Mouse (Mus musculus) liver, embryonic 13.5 days (tissue): ENCODE data around the gene Myh9. TPM values are rescaled to one million over a fixed set of nuclear protein-coding genes. Genes with fewer than 3 reads are reported as not detected.

ENCODE experiments used
- ATAC-seq: fragments of 200-750 bp; cut with Nextera tagmentation; 2 replicates; pipeline ENCODE4 v1.8.0; 2017; ENCODE audit warnings: low read depth, mild to moderate bottlenecking, moderate number of reproducible peaks, moderate library complexity
- DNase-seq: peaks from one replicate; pipeline ENCODE4 v3.0.0; 2022
- H3K27ac ChIP-seq: fragments of 300-500 bp; sonication (generic); 2 replicates; pipeline ENCODE4 v1.5.1; 2015; ENCODE audit warnings: moderate library complexity, mild to moderate bottlenecking, inconsistent platforms
- H3K27me3 ChIP-seq: fragments of 300-500 bp; sonication (generic); 2 replicates; pipeline ENCODE4 v1.6.1; 2015; ENCODE audit warnings: mild to moderate bottlenecking, inconsistent platforms
- H3K36me3 ChIP-seq: fragments of 300-500 bp; sonication (generic); 2 replicates; pipeline ENCODE4 v1.6.1; 2015; ENCODE audit warnings: mild to moderate bottlenecking, inconsistent platforms
- H3K4me1 ChIP-seq: fragments of 300-500 bp; sonication (generic); replicated peaks from 2 replicates; pipeline ENCODE4 v1.6.1; 2015; ENCODE audit warnings: inconsistent platforms
- H3K4me2 ChIP-seq: fragments of 300-500 bp; sonication (generic); 2 replicates; pipeline ENCODE4 v1.6.1; 2015; ENCODE audit warnings: inconsistent platforms, mild to moderate bottlenecking, moderate library complexity
- H3K4me3 ChIP-seq: fragments of 300-500 bp; sonication (generic); replicated peaks from 2 replicates; pipeline ENCODE4 v1.5.1; 2015; ENCODE audit warnings: mild to moderate bottlenecking, inconsistent platforms
- H3K9ac ChIP-seq: fragments of 300-500 bp; sonication (generic); 2 replicates; pipeline ENCODE4 v1.6.1; 2015; ENCODE audit warnings: mild to moderate bottlenecking, inconsistent platforms
- H3K9me3 ChIP-seq: fragments of 300-500 bp; sonication (generic); replicated peaks from 2 replicates; pipeline ENCODE4 v1.6.1; 2016; ENCODE audit warnings: inconsistent platforms
- WGBS: fragments of 180-500 bp; shearing (Covaris S2); methylation state at CpG from one replicate; pipeline ENCODE4 v1.1.7; 2015; ENCODE audit not compliant: insufficient replicate concordance; 5-methylcytosine and 5-hydroxymethylcytosine counted together
- polyA plus RNA-seq: library from polyadenylated mRNA; unstranded; fragments of >200 nt; fragmentation: Nextera tagmentation; extraction: Ambion mirVana; gene quantifications from 2 replicates; pipeline ENCODE4 v1.2.1, GENCODE M21; 2015

The Myh9 gene
- polyA plus RNA-seq, 1 experiment from 2014 or later = 18.3 TPM

DNA sequence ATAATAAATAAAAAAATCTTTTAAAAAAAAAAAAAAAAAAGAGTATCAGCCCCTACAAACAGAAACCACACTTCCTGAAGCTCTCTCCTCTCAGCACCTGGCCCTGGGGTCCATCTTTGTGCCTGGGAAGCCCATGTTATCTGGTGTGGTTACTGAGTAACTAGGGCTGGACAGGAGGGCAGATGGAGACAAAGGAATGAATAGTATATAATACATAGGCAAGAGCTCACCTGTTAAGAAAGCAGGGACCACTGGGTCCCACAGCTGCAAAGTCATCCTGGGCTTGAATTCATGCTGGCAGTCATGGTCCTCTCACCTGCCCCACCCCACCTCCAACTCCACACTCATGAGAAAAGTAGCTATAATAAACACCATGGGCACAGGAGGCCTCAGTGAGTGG is 8.9 kb downstream of the Myh9 start:
- Histone ChIP-seq H3K36me3 (peaks cover 33% of the 10 kb centered on the region), H3K27ac (0 out of 2 replicates have a peak overlapping the region, but pooled peaks have one; percentile 63), H3K4me2 (0 out of 2 replicates have a peak overlapping the region, but pooled peaks have one; percentile 10), H3K4me3 (no peak overlapping the region), H3K9me3 (no peaks in the 10 kb centered on the region), H3K9ac (peak overlapping the region; percentile 3; the same call in 1 of the 2 replicates), H3K27me3 (no peaks in the 10 kb centered on the region), H3K4me1 (peaks cover 97% of the 10 kb centered on the region)
- DNase-seq = no peak
- ATAC-seq = 0 out of 2 replicates have a peak, but pooled peaks have one; percentile 19

DNA sequence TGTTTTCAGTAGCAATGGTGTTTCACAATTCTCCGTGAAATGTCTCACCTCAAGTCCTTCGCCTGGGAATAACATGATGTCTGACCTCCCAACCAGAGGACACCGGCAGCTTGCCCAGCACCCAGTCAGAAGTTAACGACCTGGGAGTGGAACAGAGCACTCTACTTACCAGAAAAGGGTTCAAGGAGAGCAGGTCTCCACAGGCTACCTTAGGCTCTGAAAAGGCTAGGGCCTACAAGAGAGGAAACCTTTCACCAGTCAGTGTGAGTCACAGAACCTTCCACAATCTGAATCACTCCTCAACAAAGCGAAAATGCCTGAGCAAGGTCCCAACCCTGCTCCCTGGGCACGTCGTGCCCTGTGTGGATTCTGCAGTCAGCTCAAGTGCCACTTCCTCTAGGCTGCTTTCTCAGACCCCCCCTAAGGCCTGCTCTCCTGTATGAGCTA is 9.5 kb downstream of the Myh9 start:
- Histone ChIP-seq H3K9ac (no peak overlapping the region), H3K4me3 (no peak overlapping the region), H3K27ac (peak overlapping the region; percentile 69), H3K4me2 (peak overlapping the region; percentile 10; the same call in 1 of the 2 replicates), H3K36me3 (peaks cover 33% of the 10 kb centered on the region), H3K9me3 (no peaks in the 10 kb centered on the region), H3K4me1 (peaks cover 97% of the 10 kb centered on the region), H3K27me3 (no peaks in the 10 kb centered on the region)
- WGBS = 70% methylated on average over 7 of the region's 7 CpGs
- no peak for DNase-seq
- no peak for ATAC-seq

DNA sequence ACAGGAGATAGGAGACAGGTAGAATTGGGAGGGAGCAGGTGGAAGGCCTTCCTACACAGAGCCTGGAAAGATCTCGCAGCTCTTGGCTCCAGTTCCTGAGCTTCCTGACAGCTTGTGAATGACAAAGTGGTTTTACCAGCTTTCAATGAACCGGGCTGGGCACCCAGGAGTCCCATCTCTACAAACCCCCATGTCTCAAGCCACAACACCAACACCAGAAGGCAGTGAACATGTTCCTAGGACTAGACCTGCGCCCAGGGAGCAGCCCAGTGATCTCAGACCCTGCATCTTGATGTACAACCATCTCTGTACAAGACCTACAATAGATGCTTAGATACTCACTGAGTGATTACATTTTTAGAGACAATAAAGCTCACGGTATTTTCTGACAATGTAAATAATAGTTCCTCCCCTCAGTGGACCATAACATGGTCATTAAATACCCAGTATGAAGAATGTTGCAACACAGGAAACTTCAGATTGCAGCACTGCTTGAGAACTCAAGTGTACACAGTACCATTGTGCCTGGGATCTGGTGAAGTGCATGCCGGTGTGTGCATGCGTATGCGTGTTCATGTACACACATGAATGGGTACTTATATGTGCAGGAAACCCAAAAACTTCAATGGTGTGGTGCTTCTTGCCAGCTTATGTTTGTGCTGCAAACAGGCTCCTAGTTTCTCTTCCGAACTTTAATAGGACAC is 10.1 kb downstream of the Myh9 start:
- H3K4me1 ChIP-seq = peaks cover 97% of the 10 kb centered on the region
- H3K4me2 ChIP-seq = peak overlapping the region; percentile 10; the same call in 1 of the 2 replicates
- peak overlapping the region; percentile 40 for H3K27ac ChIP-seq
- H3K27me3 ChIP-seq = no peaks in the 10 kb centered on the region
- ATAC-seq (no peak), DNase-seq (no peak)
- H3K9ac ChIP-seq = peak overlapping the region; percentile 12; the same call in 1 of the 2 replicates
- WGBS = 72% methylated on average over 8 of the region's 8 CpGs
- no peak overlapping the region for H3K4me3 ChIP-seq
- H3K36me3 ChIP-seq = peaks cover 36% of the 10 kb centered on the region
- no peaks in the 10 kb centered on the region for H3K9me3 ChIP-seq

DNA sequence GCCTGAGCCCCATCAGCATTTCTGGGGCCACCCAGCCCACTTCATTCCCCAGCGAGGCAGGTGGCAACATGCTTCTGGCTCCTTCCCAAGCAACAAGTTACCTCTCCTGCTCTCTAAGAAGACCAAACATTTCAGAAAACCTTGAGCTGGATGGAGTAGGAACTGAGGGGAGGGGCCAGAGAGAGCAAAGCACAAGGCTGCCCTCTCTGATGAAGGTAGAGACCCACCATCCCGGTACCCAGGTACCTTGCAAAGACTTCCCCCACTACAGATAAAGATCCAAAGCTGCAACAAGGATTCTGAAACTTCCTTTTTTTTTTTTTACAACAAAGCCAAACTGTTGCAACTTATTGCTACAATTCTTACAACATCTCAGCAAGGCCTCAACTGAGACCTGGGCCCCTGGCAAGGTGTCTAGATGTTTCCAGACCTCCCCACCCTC is 10.8 kb downstream of the Myh9 start:
- Histone ChIP-seq H3K4me3 (no peak overlapping the region), H3K27ac (0 out of 2 replicates have a peak overlapping the region, but pooled peaks have one; percentile 40), H3K36me3 (peaks cover 37% of the 10 kb centered on the region), H3K9ac (no peak overlapping the region), H3K9me3 (no peaks in the 10 kb centered on the region), H3K27me3 (no peaks in the 10 kb centered on the region), H3K4me2 (no peak overlapping the region), H3K4me1 (peaks cover 96% of the 10 kb centered on the region)
- ATAC-seq = no peak
- DNase-seq = no peak
- 49% methylated on average over 2 of the region's 2 CpGs for WGBS

- H3K4me2 ChIP-seq = no peak overlapping the region
- no peak for DNase-seq
- H3K9me3 ChIP-seq = no peaks in the 10 kb centered on the region
- no peak overlapping the region for H3K4me3 ChIP-seq
- H3K9ac ChIP-seq = no peak overlapping the region
- H3K36me3 ChIP-seq = peaks cover 37% of the 10 kb centered on the region
- H3K4me1 ChIP-seq = peaks cover 96% of the 10 kb centered on the region
- no peaks in the 10 kb centered on the region for H3K27me3 ChIP-seq
- H3K27ac ChIP-seq = 0 out of 2 replicates have a peak overlapping the region, but pooled peaks have one; percentile 19
- 45% methylated on average over 5 of the region's 5 CpGs for WGBS
- no peak for ATAC-seq
Observed at GRCm38 (mm10) chr15:77830481-77831137, 11.4 kb downstream of the Myh9 start.

DNA sequence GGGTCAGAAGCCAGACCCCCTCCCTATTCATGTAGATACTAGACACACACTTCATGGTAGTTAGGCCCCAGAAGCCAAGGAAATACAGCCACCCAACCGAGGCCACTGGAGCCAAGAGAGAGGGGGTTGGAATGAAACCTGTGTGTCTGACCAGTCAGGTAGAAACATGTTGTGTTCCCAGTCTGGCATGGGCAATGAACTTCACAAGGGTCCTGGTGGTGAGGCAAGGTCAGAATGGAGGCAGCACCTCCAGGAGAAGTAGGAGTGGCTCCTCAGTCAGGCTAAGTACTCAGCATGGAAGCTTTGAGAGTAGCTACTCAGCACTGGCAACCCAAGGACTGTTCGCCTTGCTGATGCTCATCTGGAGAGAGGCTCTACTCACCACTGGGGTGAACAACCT is 12.4 kb downstream of the Myh9 start:
- no peak for DNase-seq
- WGBS = 73% methylated on average over 2 of the region's 2 CpGs
- no peak overlapping the region for H3K4me3 ChIP-seq
- no peak overlapping the region for H3K9ac ChIP-seq
- H3K36me3 ChIP-seq = peaks cover 37% of the 10 kb centered on the region
- H3K27me3 ChIP-seq = no peaks in the 10 kb centered on the region
- H3K4me1 ChIP-seq = peaks cover 95% of the 10 kb centered on the region
- ATAC-seq = no peak
- H3K27ac ChIP-seq = peak overlapping the region; percentile 16; the same call in 1 of the 2 replicates
- H3K4me2 ChIP-seq = no peak overlapping the region
- no peaks in the 10 kb centered on the region for H3K9me3 ChIP-seq

DNA sequence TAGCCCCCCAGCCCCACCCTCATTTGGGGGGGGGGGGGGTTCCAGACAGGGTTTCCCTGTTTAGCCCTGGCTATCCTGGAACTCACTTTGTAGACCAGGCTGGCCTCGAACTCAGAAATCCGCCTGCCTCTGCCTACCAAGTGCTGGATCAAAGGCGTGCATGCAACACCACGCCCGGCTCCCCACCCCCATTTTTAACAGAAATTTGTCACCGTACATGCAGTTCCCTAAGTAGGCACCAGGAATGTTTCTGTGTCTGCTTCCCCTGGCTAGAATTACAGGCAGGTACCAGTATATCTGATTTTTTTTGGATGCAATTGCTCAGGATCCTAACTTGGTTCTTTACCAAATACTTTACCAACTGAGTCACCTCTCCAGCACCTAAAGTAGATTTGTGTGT is 13.1 kb downstream of the Myh9 start:
- H3K9me3 ChIP-seq = no peaks in the 10 kb centered on the region
- H3K9ac ChIP-seq = no peak overlapping the region
- H3K4me2 ChIP-seq = no peak overlapping the region
- DNase-seq (no peak), ATAC-seq (no peak)
- WGBS = 78% methylated on average over 6 of the region's 6 CpGs
- no peak overlapping the region for H3K27ac ChIP-seq
- H3K36me3 ChIP-seq = peaks cover 37% of the 10 kb centered on the region
- peaks cover 95% of the 10 kb centered on the region for H3K4me1 ChIP-seq
- no peaks in the 10 kb centered on the region for H3K27me3 ChIP-seq
- no peak overlapping the region for H3K4me3 ChIP-seq

DNA sequence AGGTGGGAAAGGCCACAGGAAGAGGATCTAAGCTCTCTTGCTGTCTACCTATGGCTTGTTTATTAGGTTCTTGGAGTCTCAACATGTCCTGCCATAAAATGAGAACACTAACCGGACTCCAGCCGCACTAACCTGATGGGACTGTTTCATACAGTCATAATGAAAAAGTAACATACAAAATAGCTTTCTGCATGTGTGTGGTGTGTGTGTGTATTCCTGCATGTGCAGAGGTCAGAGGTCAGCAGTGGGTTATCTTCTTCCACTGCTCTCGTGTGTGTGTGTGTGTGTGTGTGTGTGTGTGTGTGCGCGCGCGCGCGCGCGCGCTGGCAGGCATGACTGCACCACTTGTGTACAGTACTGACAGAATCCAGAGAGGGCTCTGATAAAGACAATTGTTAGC is 13.7 kb downstream of the Myh9 start:
- Histone ChIP-seq H3K36me3 (peaks cover 41% of the 10 kb centered on the region), H3K4me1 (peaks cover 95% of the 10 kb centered on the region)

DNA sequence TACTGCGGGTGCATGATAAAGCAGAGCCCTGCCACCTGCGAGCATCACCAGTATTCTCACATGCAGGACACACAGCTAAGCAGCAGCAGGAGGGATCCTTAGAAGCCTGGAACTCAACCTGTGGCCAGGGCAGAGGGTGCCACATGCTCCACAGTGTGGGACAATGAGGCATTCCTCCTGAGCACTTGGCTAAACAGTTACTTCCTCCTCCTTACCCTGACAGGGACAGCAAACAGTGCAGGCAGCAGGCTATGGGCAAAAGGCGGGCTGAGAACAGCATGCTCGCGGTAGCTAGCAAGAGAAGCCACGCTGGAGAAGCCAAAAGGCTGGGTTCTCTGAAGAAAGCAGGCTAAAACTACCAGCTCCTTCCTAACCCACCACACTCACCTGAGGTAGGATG is 14.2 kb downstream of the Myh9 start:
- Histone ChIP-seq H3K27ac (peak overlapping the region; percentile 45), H3K4me3 (no peak overlapping the region), H3K36me3 (peaks cover 41% of the 10 kb centered on the region), H3K27me3 (no peaks in the 10 kb centered on the region), H3K4me2 (no peak overlapping the region), H3K9me3 (no peaks in the 10 kb centered on the region), H3K9ac (0 out of 2 replicates have a peak overlapping the region, but pooled peaks have one; percentile 10), H3K4me1 (peaks cover 97% of the 10 kb centered on the region)
- ATAC-seq = no peak
- no peak for DNase-seq
- 48% methylated on average over 6 of the region's 6 CpGs for WGBS

More for the DNA sequence above, 13.7 kb downstream of the Myh9 start:
- Histone ChIP-seq H3K27ac (peak overlapping the region; percentile 45; the same call in 1 of the 2 replicates), H3K4me3 (no peak overlapping the region), H3K4me2 (no peak overlapping the region), H3K9me3 (no peaks in the 10 kb centered on the region), H3K27me3 (no peaks in the 10 kb centered on the region), H3K9ac (0 out of 2 replicates have a peak overlapping the region, but pooled peaks have one; percentile 10)
- WGBS = 91% methylated on average over 12 of the region's 12 CpGs
- no peak for ATAC-seq
- no peak for DNase-seq

- H3K36me3 ChIP-seq = peaks cover 37% of the 10 kb centered on the region
- no peak overlapping the region for H3K27ac ChIP-seq
- 72% methylated on average over 7 of the region's 7 CpGs for WGBS
- DNase-seq (no peak), ATAC-seq (no peak)
- peaks cover 97% of the 10 kb centered on the region for H3K4me1 ChIP-seq
- H3K9ac ChIP-seq = no peak overlapping the region
- no peak overlapping the region for H3K4me2 ChIP-seq
- no peak overlapping the region for H3K4me3 ChIP-seq
- H3K27me3 ChIP-seq = no peaks in the 10 kb centered on the region
- no peaks in the 10 kb centered on the region for H3K9me3 ChIP-seq
Observed at GRCm38 (mm10) chr15:77827379-77827778, 14.6 kb downstream of the Myh9 start.

DNA sequence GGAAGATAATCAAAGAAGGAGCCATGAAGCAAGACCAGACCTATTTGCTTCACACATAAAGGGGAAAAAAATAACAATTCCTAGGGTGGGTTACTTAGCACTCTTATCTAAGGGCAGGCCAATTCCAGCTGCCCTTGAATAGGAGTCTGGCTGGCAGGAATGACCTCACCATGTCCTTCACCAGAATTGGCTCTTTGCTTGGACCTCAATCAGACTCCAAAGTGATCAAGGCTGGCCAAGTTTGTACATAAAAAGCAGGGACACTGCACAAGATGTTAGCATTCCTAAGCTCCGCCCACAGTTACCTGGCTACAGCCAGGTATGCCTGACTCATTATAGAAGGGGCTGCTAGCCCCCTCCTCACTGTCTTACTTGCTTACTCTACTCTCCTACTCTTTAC is 16.6 kb downstream of the Myh9 start:
- Histone ChIP-seq H3K4me1 (peaks cover 97% of the 10 kb centered on the region), H3K27ac (no peak overlapping the region), H3K27me3 (no peaks in the 10 kb centered on the region), H3K4me3 (no peak overlapping the region), H3K4me2 (no peak overlapping the region), H3K36me3 (peaks cover 20% of the 10 kb centered on the region), H3K9me3 (no peaks in the 10 kb centered on the region), H3K9ac (no peak overlapping the region)
- ATAC-seq = no peak
- no peak for DNase-seq
- WGBS = 85% methylated on average over 1 of the region's 1 CpGs
